Mouse (Mus musculus) bone marrow macrophage, adult 2 months (primary cell): ENCODE data around the gene Prr14l.

Experiments
- CTCF ChIP-seq: IDR thresholded peaks from 2 replicates; pipeline ENCODE4 v1.5.1; 2012; ENCODE audit warnings: low read depth, mild to moderate bottlenecking, low read length, moderate library complexity
- POLR2A ChIP-seq: IDR thresholded peaks from 2 replicates; pipeline ENCODE4 v1.6.1; 2012; ENCODE audit warnings: mild to moderate bottlenecking, low read depth, low read length, borderline replicate concordance

GRCm38 (mm10) chr5:32836976-32837375 is 17.1 kb downstream of the Prr14l start:
- TF ChIP-seq CTCF (no peak), POLR2A (no peak)
